Mouse (Mus musculus) induced T-regulatory cell, adult 2 months (primary cell): ENCODE measurements at regions not wholly inside any gene's neighbourhood (a gene's known extent, or its start where the extent isn't known, plus 50 kb on each side); places are given as distances from the start of the nearest gene placed in this dataset.

Experiments
- DNase-seq: peaks from one replicate; pipeline ENCODE4 v3.0.0-alpha.2; 2012; ENCODE audit warnings: low read depth

GRCm38 (mm10) chr4:137100756-137101155, 52.2 kb upstream of the Zbtb40 start:
- no peak for DNase-seq
